Mouse (Mus musculus) CD4-positive, CD25-positive, alpha-beta regulatory T cell (primary cell): ENCODE results near the gene Asb11. TPM values are rescaled to one million over a fixed set of nuclear protein-coding genes. Genes with fewer than 3 reads are reported as not detected.

ENCODE experiments used
- polyA plus RNA-seq: library from polyadenylated mRNA; unstranded; fragments of 100-300 nt; shearing (Covaris generic); gene quantifications from one replicate; pipeline ENCODE4 v1.2.1, GENCODE M21; 2017

Gene Asb11
- not detected for polyA plus RNA-seq

GRCm38 (mm10) chrX:164436709-164437108, at the start of gene Asb11:
TSS of gene Asb11 (plus strand) at chrX:164436994.

DNA sequence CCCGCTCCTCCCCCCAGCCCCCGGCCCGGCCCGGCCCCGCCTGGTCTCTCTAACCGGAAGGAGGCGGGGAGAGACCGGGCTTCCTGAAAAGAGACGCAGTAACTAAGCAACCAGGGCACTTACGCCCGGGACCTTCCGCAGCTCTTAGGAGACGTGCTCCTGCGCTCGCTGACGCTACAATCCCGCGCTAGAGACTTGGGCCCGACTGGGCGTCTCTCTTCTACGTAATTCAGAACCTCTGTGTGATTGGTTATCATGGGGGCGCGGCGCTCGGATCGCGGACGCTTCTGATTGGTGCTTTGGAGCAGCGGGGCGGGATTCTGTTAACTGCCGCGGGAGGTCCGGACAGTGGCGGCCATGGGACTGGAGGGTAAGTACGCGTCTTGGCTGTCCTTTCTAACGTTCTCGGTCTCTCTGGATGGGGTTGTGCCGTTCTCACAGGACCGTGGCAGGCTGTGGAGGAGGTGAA, 17.3 kb upstream of the Asb11 start, which contains the start of gene Piga:
Gene Piga, plus strand, starts transcription at position 317 of the 469 bp plus-strand sequence.

DNA sequence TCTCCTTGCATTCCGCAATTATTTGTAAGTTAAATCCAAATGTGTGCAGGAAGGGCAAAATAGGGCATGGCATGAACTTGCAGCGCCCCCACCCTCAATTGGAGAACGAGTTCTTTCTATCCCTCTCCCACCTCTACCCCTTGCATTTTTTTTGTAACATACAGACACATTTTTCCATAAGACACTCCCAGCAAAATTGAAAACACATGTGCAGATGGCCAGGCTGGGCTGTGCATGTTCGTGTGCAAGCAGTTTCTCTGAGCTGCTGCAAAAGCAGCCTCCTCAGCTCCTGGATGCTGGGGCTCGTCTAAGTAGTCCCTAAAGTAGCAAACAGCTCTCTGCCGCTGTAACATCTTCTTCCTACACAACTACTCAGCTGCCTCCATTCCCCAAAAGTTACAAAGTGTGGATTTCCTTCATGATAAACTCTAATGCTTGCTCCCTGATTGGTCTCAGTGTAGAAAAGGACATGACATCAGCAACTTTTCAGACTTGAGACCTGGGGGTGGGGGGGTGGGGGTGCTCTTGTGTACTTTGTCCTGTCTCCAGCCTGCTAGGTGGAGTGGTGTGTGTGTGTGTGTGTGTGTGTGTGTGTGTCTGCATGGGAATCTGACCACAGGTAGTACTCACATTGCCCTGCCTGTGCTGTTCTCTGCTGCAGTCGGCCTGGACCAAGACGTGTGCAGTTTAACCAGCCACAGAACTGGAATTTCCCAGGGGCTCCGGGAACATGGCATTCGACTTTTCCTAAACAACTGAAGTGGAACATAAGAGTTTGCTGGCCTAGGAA, 69.1 kb downstream of the Asb11 start, which contains the start of gene Asb9:
Gene Asb9, plus strand, starts transcription at position 619 of the 790 bp plus-strand sequence.

Other genes with a start within 250 kb of the Asb11 start
- not detected for gene Bmx, start 178.8 kb upstream of the Asb11 start, polyA plus RNA-seq
- gene Pir, start 167.6 kb upstream of the Asb11 start, polyA plus RNA-seq: not detected
- not detected for gene Vegfd, start 63.6 kb upstream of the Asb11 start, polyA plus RNA-seq
- gene Piga, start 17.2 kb upstream of the Asb11 start, polyA plus RNA-seq: 11.2 TPM
- gene Asb9, start 69.3 kb downstream of the Asb11 start, polyA plus RNA-seq: not detected